Mouse (Mus musculus) liver, adult 2 months (tissue): ENCODE results near the gene Pkd1l3.

ENCODE experiments used
- CTCF ChIP-seq: fragments of 200-500 bp; IDR thresholded peaks from 2 replicates; pipeline ENCODE4 v1.5.1; 2011; ENCODE audit warnings: low read depth, low read length, control low read depth
- POLR2A ChIP-seq: fragments of 200-500 bp; IDR thresholded peaks from 2 replicates; pipeline ENCODE4 v1.6.1; 2011; ENCODE audit warnings: low read length, control low read depth; ENCODE audit not compliant: insufficient read depth; ENCODE audit errors: extremely low read depth

DNA sequence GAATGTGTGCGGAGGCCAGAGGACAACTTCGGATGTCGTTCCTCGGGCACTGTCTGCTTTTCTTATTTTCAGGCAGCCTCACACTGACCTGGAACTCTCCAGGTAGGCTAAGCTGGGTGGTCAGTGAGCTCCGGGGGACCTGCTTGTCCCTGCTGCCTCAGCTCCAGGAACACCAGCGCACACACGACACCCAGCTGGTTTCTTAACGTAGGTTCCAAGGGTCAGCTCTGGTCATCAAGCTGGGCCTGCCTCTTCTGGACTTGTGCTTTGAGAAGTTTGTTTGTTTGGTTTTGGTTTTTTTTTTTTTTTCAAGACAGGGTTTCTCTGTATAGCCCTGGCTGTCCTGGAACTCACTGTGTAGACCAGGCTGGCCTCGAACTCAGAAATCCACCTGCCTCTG lies 23.4 kb upstream of the Pkd1l3 start:
- TF ChIP-seq POLR2A, result no peak
- TF ChIP-seq CTCF, result no peak
